8 mouse cellular contexts compared by ENCODE assay signal in genomic region chr3:88458778-88459219, GRCm38 (mm10). TPM values are rescaled to one million over a fixed set of nuclear protein-coding genes. Genes with fewer than 3 reads are reported as not detected.
A peak's percentile ranks its signal among the peaks of the same experiment; 100 is the strongest.
DNase-seq lines count a peak whose midpoint lies in the region; ATAC-seq lines count a peak whose summit lies in the region.

No protein-coding gene starts in this region.

- H3K27me3 ChIP-seq in embryonic facial prominence, embryonic 13.5 days: peaks cover 4% of the 10 kb centered on the region; the same call in 1 of the 2 replicates

- H3K4me2 ChIP-seq in embryonic facial prominence, embryonic 13.5 days: peak overlapping the region; percentile 58

- peaks cover 41% of the 10 kb centered on the region for H3K4me1 ChIP-seq in embryonic facial prominence, embryonic 13.5 days

- ATAC-seq in embryonic facial prominence, embryonic 13.5 days (ENCODE audit: insufficient number of reproducible peaks, insufficient read depth, low FRiP score, low TSS enrichment, low read depth): no peak; the same call in 1 of the 2 replicates
- no peak for ATAC-seq in megakaryocyte-erythroid progenitor cell, adult 5-6 weeks (replicated peaks; ENCODE audit: low FRiP score, low TSS enrichment, poor library complexity, severe bottlenecking)

- WGBS in embryonic facial prominence, embryonic 13.5 days: 1% methylated on average over 14 of the region's 14 CpGs

- H3K9ac ChIP-seq in embryonic facial prominence, embryonic 13.5 days: peak overlapping the region; percentile 62

- peak; percentile 50 to 56 for DNase-seq in left cerebral cortex, adult 18-20 months (ENCODE audit: low spot score in 2 of 2)
- no peak for DNase-seq in left cerebral cortex, postnatal 4 days
- DNase-seq in left cerebral cortex, postnatal 10 days (ENCODE audit: extremely low spot score in 1 of 2, low spot score in 2 of 2): peak; percentile 33 to 62
- DNase-seq in retina, embryonic 14.5 days (ENCODE audit: low spot score): peak; percentile 45
- no peak for DNase-seq in thymus, postnatal 14 days
- DNase-seq in spleen, postnatal 36 days (ENCODE audit: low spot score in 2 of 2): no peak

- H3K4me3 ChIP-seq in embryonic facial prominence, embryonic 13.5 days: peak overlapping the region; percentile 34

- no peak overlapping the region for H3K27ac ChIP-seq in embryonic facial prominence, embryonic 13.5 days

- no peaks in the 10 kb centered on the region for H3K36me3 ChIP-seq in embryonic facial prominence, embryonic 13.5 days

- intact Hi-C loops in left cerebral cortex, postnatal 4 days (cut with DNase I): no loop called here
- intact Hi-C loops in left cerebral cortex, postnatal 10 days (cut with DNase I): no loop called here

- no peaks in the 10 kb centered on the region for H3K9me3 ChIP-seq in embryonic facial prominence, embryonic 13.5 days

RNA-seq across cellular contexts. Expression of gene Sema4a, which starts 2.2 kb away (rescaled TPM):
- total RNA-seq in left cerebral cortex, adult 18-20 months (2021): 10 to 100 TPM; 70.4 to 76.5 TPM
- total RNA-seq in left cerebral cortex, postnatal 4 days (2021): 10 to 100 TPM; 58.1 to 58.4 TPM
- polyA plus RNA-seq in embryonic facial prominence, embryonic 13.5 days (2015; fragmentation: Nextera tagmentation; extraction: Ambion mirVana): 10.3 and 13.3 TPM in 2 replicates
- 10 to 100 TPM; 46.5 to 52.6 TPM for total RNA-seq in left cerebral cortex, postnatal 10 days (2021)
- total RNA-seq in megakaryocyte-erythroid progenitor cell, adult 5-6 weeks (2014; fragmentation: Nextera tagmentation): 2.6 and 4.1 TPM in 2 replicates
- total RNA-seq in megakaryocyte-erythroid progenitor cell, adult 5-6 weeks (2017): 1.1 and 2.1 TPM in 2 replicates

RNA-seq across cellular contexts. Expression of gene Slc25a44, which starts 33.9 kb away (rescaled TPM):
- 10 to 100 TPM; 77.0 to 78.9 TPM for total RNA-seq in left cerebral cortex, adult 18-20 months (2021)
- 10 to 100 TPM; 43.7 to 47.7 TPM for total RNA-seq in left cerebral cortex, postnatal 4 days (2021)
- 16.5 and 16.7 TPM in 2 replicates for polyA plus RNA-seq in embryonic facial prominence, embryonic 13.5 days (2015; fragmentation: Nextera tagmentation; extraction: Ambion mirVana)
- 10 to 100 TPM; 60.3 to 62.5 TPM for total RNA-seq in left cerebral cortex, postnatal 10 days (2021)
- total RNA-seq in megakaryocyte-erythroid progenitor cell, adult 5-6 weeks (2014; fragmentation: Nextera tagmentation): 28.0 and 30.2 TPM in 2 replicates
- 18.9 and 31.7 TPM in 2 replicates for total RNA-seq in megakaryocyte-erythroid progenitor cell, adult 5-6 weeks (2017)

RNA-seq across cellular contexts. Expression of gene Pmf1, which starts 48.7 kb away (rescaled TPM):
- total RNA-seq in left cerebral cortex, adult 18-20 months (2021): 1 to 10 TPM; 5.2 to 6.2 TPM
- 10 to 100 TPM; 15.7 to 16.0 TPM for total RNA-seq in left cerebral cortex, postnatal 4 days (2021)
- polyA plus RNA-seq in embryonic facial prominence, embryonic 13.5 days (2015; fragmentation: Nextera tagmentation; extraction: Ambion mirVana): 121 and 153 TPM in 2 replicates
- 10 to 100 TPM; 10.3 to 11.5 TPM for total RNA-seq in left cerebral cortex, postnatal 10 days (2021)
- total RNA-seq in megakaryocyte-erythroid progenitor cell, adult 5-6 weeks (2014; fragmentation: Nextera tagmentation): 188 and 207 TPM in 2 replicates
- total RNA-seq in megakaryocyte-erythroid progenitor cell, adult 5-6 weeks (2017): 87.9 and 145 TPM in 2 replicates

RNA-seq across cellular contexts. Expression of gene Lmna, which starts 51.0 kb away (rescaled TPM):
- 10 to 100 TPM; 61.3 to 67.9 TPM for total RNA-seq in left cerebral cortex, adult 18-20 months (2021)
- total RNA-seq in left cerebral cortex, postnatal 4 days (2021): 10 to 100 TPM; 35.3 to 37.7 TPM
- polyA plus RNA-seq in embryonic facial prominence, embryonic 13.5 days (2015; fragmentation: Nextera tagmentation; extraction: Ambion mirVana): 311 and 321 TPM in 2 replicates
- 10 to 100 TPM; 47.2 to 48.6 TPM for total RNA-seq in left cerebral cortex, postnatal 10 days (2021)
- 43.0 and 61.7 TPM in 2 replicates for total RNA-seq in megakaryocyte-erythroid progenitor cell, adult 5-6 weeks (2014; fragmentation: Nextera tagmentation)
- 49.4 and 66.7 TPM in 2 replicates for total RNA-seq in megakaryocyte-erythroid progenitor cell, adult 5-6 weeks (2017)

Comparison
In these comparisons a context has a peak if more than half of its experiments do, and no peak if none do; other contexts are left out.
1. DNase-seq: peak in left cerebral cortex, adult 18-20 months (2 of 2), left cerebral cortex, postnatal 10 days (2 of 2) and retina, embryonic 14.5 days (single experiment); none in left cerebral cortex, postnatal 4 days (single experiment), thymus, postnatal 14 days (single experiment) and spleen, postnatal 36 days (0 of 2).
2. RNA of gene Sema4a, which starts 2.2 kb away (total RNA-seq): 70.4 to 76.5 TPM in left cerebral cortex, adult 18-20 months, 58.1 to 58.4 TPM in left cerebral cortex, postnatal 4 days and 46.5 to 52.6 TPM in left cerebral cortex, postnatal 10 days; 1.1 to 4.1 TPM in megakaryocyte-erythroid progenitor cell, adult 5-6 weeks; every median in the first group is over 4 times any median in the second.
3. RNA of gene Pmf1, which starts 48.7 kb away (total RNA-seq): 87.9 to 207 TPM in megakaryocyte-erythroid progenitor cell, adult 5-6 weeks; 15.7 to 16.0 TPM in left cerebral cortex, postnatal 4 days, 10.3 to 11.5 TPM in left cerebral cortex, postnatal 10 days and 5.2 to 6.2 TPM in left cerebral cortex, adult 18-20 months; every median in the first group is over 4 times any median in the second.